Mouse (Mus musculus): ENCODE data around the gene Nprl3. TPM values are rescaled to one million over a fixed set of nuclear protein-coding genes. Genes with fewer than 3 reads are reported as not detected.
"Not testable (repeated sequence)": the region's sequence is repeated elsewhere in the genome, so short reads cannot be mapped to it uniquely, and the experiment has no call there.

The Nprl3 gene
- total RNA-seq, 2 experiments from 2014 or later = 26.1 to 33.5 TPM

DNA sequence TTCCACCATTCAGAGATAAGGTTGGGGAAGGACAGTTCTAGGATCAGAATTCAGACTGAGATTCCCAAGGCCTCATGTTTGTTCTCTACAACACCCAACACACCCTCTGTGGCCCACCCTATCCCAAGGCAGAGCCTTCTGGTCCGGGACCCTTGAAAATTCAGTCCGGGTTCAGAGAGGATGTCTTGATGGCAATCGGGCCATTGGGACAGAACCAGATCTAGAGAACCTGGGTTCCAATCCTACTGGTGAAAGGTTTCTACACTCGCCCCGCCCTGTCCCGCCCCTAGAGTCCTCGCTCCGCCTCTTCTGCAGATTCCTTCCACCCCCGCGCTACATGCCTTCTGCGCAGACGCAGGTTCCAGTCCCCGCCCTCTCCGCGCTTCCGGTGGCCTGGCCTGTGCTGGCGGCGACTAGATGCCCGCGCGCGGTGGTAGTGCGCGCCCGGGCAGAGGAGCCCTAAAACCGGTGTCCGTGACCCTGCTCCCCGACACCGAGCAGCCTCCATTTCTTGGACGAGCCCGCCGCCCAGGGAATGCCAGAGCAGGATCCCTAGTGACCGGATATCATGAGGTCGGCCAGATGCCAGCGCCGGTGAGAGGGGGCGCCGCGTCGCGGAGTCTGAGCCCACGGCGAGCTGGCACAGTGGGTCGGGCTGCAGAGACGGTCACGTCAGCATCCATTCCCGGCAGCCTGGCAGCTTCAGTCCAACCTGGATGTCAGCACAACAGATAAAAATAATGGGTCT lies 41.2 kb downstream of the Nprl3 start, which contains the start of gene Mpg:
TSS of gene Mpg (plus strand) at position 382 of the 748 bp plus-strand sequence.
- DNase-seq (ENCODE audit: low spot score in 2 of 2) = peak; percentile 84 to 89

DNA sequence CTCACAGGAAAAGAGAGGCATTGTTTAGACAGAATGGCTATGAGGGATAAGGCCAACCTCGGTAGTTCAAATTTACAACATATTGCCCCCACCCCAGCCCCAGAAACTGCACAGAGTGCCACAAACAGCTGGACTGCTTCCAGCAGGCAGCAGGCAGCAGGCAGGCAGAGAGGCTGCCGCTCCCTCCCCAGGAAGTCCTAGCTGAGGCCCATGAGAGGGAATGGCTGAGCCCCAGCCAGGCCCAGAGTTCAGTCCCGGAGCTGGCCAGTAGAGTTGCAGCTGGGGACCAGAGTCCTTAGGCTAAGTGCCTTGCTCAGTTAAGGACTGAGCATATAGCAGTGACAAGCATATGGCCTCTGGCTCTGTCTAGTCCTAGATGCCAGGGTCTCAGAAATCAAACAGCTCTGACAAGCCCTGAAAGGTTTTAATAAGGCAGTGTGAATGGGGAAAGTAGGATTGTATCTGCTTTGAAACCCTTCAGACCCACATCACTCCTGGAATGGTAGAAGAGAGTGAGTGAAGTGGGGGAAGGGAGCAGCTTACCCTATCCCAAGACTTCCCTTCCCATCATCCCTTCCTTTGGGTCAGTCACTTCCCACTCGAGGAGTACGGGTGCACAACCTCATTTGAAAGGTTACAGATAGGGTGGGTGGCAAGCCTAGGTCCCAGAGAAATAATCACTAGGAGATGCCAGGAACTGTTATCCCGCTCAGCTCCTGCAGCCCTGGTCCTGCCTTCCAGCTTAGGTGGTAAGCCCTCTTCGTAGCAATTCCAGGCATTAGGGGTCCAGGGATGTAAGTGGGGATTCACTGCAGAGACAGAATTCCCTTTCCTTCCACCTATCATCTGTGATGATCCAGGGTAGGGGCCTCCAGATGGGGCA lies 42.0 kb downstream of the Nprl3 start:
- DNase-seq (ENCODE audit: low spot score in 2 of 2) = peak in 1 of 2 experiments; percentile 53

GRCm38 (mm10) chr11:32224468-32225139 lies 42.9 kb downstream of the Nprl3 start:
- DNase-seq (ENCODE audit: low spot score in 2 of 2) = peak; percentile 81 to 89

GRCm38 (mm10) chr11:32223297-32223967 lies 44.1 kb downstream of the Nprl3 start:
- DNase-seq (ENCODE audit: low spot score in 2 of 2) = no peak

DNA sequence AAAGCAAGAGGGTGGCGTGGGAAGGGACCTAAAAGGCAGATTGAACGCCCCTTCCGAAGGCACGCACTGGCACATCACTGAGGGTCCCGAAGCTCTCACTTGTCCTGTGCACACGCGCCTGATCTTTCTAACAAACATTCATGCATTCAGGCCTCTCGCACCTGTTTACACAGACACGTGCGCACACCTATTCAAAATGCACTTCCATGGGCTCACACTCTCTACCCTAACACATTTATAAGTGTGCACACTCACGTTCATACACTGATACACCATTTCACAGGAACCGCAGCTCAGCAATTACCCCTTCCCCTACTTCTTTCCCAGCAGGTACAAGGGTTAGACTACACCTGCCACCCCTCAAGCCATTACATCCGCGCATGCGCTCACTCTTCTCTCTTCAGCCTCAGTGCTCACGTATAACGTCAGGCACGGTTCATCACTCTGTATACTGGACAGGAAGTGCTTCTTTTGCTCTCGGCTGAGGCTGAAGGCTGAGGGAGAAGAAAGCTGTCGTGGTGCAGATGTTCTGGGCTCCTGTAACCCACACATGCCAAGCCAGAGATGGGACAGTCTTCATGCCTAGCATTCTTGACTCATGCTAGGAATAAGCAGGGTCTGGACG lies 44.8 kb downstream of the Nprl3 start:
- DNase-seq (ENCODE audit: low spot score in 2 of 2) = no peak

- peak; percentile 74 to 79 for DNase-seq (ENCODE audit: low spot score in 2 of 2)
These were observed 45.5 kb downstream of the Nprl3 start, which contains the start of gene Rhbdf1 for GRCm38 (mm10) chr11:32221951-32222409. Gene Rhbdf1, minus strand, starts transcription at chr11:32222300.

DNA sequence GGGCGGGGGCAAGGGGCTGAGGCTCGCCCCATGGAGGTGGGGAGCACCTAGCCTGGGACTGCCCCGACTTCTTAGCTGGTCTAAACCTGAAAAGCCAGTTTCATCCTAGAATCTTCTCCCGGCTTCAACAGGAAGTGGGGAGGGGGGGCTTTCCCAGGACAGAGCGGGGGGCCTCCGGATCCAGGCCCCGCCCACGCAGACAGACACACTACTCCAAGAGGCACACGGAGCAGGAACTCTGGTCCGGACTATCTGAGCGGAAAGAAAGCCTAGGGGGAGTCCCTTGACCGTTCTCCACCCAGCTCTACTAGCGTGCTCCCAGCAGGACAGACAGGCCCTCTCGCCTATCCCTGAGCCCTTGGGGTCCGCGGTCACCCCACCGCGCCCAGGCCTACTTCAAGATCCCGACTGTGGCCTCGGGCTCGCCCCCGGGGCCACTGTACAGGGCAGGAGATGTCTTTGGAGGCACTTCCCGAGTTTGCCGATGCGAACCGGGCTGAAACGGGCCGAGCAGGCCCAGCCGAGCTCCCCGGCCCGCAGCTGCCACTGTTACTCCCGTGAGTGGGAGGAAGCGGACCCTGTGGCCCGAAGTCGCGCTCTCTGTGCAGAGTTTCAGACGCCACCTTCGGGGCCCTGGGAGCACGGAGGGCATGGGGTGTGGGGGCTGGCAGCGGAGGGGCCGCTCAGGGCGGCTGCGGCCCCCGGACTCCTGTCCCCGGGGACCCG lies 46.1 kb downstream of the Nprl3 start:
- peak; percentile 46 to 73 for DNase-seq (ENCODE audit: low spot score in 2 of 2)

DNA sequence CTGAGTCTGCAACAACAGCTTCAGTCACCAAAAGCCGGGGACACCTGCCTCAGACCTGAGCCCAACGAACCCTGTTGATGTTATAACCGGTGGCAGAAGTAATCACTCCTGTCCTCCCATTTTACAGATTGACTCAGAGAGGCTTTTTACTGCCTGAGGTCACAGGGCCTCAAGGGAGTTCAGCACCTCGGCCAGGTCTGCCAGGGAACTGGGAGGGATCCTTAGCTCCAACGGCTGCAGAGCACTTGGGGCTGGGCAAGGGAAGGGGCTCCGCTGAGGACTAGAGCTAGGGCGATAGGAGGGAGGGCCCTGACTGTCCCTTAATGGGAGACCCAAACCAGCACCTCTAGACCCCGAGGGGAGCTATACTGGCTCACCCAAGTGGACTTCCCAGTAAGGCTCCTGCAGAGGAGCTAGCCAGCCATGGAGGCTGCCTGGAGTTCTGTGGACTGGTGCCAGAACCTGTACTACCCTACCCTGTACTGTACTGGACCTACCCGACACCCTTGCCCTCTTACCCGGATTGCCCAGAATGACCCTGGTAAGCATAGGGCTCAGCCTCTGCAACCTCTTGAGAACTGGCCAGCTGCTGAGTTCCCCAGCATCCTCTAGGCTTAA lies 46.8 kb downstream of the Nprl3 start:
- DNase-seq (ENCODE audit: low spot score in 2 of 2) = no peak

GRCm38 (mm10) chr11:32219287-32219686 lies 48.2 kb downstream of the Nprl3 start:
- DNase-seq (ENCODE audit: low spot score in 2 of 2) = no peak

GRCm38 (mm10) chr11:32218501-32219050 lies 48.9 kb downstream of the Nprl3 start:
- DNase-seq (ENCODE audit: low spot score in 2 of 2) = no peak

DNA sequence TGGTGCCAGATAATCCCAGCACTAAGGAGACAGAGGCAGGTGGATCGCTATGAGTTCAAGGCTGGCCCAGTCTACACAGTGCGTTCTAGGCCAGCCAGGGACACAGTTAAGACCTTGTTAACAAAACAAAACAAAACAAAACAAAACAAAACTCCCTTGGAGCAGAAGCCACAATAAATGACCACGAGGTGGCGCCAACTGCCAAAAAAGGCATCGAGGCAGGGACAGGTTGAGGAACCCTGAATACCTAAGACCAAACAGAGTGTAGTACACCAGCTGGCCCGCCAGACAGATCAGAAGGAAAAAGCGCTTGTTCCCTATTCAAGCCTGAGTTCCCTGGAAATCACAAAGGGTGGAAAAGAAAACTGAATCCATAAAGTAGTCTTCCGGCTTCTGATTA lies 50.7 kb downstream of the Nprl3 start:
- peak in 1 of 2 experiments; percentile 71 for DNase-seq (ENCODE audit: low spot score in 2 of 2)

DNA sequence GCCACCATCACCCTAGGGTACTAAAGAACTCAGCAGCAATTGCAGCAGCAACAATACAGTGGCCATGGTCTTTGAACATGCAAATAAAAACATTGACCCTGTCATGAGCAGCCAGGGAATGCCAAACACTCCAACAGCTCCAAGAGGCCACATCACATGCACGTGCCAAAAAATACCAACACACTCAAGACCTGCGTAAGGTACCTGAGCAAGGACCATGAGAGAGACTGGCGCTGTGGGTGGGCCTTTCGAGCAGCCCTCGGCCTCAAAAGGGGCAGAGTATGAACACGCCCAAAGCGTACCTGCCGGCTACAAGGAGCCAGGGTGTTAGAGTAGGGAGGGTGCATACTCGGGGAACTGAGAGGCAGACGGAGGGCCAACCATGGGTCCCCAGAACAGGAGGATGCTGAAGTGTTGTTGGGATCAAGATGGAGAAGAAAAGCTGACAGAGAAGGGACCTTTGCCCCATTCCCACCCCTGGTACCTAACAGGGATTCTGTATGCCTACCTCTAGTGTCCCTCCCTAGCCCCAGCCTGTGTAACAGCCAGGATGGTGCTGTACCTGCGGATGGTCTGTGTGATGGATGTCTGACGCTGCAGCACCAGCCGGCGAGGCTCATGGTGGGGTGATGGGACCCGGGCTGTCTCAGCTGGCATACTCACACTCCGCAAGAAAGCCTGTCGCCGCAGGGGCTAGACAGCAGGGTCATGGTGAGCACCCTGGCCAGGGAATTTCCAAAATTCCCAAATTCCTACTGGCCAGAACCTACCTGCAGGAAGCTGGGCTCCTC lies 51.9 kb downstream of the Nprl3 start:
- no peak for DNase-seq (ENCODE audit: low spot score in 2 of 2)

DNA sequence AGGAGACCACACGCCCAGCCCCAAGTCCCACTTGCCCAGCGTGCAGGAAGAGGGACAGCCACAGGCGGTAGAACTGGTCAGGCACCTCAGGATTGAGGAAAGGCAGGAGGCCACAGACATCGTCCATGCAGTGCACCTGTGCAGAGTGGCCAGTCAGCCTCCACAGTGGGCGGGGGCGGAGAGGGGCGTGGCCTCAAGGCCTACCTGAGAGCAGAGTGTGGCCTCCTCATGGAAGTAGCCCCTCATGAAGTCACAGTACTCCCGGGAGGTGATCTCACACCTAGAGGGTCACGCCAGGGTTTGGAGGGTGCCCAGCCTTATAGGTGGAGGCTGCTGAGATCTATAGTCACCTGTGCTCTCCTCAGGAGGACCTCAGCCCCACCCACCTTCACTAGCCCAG lies 56.9 kb downstream of the Nprl3 start:
- no peak for DNase-seq (ENCODE audit: low spot score in 2 of 2)

DNA sequence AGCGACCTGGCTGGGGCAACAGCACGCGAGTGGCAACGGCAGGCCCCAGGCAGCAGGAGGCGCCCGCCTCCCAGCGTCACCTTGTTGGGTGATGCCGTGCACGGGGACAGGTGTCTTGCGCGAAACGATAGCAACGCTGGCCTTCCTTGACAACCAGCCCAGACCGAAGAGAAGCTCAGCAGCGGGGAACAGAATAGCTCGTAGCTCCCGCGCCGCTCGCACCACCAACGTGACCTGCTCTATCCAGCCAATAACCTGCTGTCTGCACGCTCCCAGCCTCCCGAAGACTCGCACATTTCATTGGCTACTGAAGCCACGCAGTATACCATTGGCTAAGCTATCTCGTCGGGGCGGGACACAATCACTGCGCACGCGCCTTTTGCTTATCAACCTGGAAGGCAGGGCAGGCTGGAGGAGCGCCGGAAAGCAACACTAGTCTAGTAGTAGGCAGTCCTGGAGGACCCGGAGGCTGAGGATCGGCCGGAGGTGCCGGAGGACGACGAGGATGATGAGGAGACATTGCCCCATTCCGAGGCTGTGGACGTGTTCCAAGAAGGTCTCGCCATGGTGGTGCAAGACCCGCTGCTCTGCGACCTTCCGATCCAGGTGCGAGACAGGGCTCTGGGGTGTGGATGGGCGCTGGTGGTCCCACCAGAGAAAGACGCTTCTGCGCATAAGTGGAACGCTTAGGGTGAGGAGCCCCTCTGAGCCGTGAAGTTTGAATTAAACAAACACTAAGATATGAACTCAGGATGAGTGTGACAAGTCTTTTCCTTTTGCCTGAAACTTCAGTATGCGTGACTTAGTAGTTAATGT lies 62.2 kb downstream of the Nprl3 start, which contains the start of gene Snrnp25:
TSS of gene Snrnp25 (plus strand) at position 358 of the 816 bp plus-strand sequence.
- DNase-seq (ENCODE audit: low spot score in 2 of 2) = peak; percentile 83 to 92

DNA sequence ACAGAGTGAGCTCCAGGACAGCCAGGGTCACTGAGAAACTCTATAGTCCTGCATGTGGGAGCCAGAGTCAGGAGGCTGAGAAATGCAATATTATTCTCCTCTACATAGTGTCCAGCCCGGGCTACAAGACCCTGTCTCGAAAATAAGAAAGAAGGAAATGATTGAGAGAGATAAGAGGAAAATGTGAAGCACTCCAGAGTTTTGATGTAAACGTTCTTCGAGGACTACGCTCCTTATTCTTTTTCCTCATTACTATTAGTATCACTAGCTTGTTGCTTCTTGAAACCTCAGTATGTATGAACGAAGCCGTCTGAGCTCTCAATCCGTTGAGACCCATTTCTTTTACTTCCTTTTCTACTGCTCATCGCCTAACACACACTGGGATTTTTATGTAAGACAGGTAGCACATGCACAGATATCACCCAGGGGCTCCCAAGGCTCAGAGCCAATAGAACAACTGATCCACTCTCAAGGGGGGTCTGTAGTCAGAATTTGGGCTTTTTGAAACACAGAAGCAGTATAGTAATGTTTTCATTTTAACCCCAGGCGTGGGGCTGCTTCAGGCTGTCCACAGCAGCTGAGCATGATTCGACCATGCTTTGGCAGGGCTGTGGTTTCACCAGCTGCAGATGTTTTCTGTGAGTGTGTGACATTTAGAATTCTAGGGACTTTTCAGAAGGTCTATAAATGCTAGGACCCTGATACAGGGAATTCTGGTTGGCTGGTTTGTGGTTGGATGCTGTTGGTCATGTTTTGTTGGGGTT lies 65.4 kb downstream of the Nprl3 start:
- no peak for DNase-seq (ENCODE audit: low spot score in 2 of 2)

DNA sequence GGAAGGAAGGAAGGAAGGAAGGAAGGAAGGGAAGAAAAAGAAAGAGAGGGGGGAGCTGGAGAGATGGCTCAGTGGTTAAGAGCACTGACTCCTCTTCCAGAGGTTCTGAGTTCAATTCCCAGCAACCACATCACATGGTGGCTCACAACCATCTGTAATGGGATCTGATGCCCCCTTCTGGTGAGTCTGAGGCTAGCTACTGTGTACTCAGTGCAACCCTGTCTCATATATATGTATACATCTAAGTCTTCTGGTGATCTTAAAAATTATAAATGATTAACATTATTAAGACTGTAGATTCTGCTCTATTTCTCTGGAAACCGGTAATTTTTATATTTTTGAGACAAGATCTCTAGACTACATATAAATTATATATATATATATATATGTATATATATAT lies 66.5 kb downstream of the Nprl3 start:
- not testable (repeated sequence) for DNase-seq (ENCODE audit: low spot score in 2 of 2)
